Mouse (Mus musculus): Measurements from ENCODE around the gene Nup62. TPM values are rescaled to one million over a fixed set of nuclear protein-coding genes. Genes with fewer than 3 reads are reported as not detected.
A peak's percentile ranks its signal among the peaks of the same experiment; 100 is the strongest.

The Nup62 gene
- polyA plus RNA-seq, 1 experiment from 2014 or later: 66.9 TPM

DNA sequence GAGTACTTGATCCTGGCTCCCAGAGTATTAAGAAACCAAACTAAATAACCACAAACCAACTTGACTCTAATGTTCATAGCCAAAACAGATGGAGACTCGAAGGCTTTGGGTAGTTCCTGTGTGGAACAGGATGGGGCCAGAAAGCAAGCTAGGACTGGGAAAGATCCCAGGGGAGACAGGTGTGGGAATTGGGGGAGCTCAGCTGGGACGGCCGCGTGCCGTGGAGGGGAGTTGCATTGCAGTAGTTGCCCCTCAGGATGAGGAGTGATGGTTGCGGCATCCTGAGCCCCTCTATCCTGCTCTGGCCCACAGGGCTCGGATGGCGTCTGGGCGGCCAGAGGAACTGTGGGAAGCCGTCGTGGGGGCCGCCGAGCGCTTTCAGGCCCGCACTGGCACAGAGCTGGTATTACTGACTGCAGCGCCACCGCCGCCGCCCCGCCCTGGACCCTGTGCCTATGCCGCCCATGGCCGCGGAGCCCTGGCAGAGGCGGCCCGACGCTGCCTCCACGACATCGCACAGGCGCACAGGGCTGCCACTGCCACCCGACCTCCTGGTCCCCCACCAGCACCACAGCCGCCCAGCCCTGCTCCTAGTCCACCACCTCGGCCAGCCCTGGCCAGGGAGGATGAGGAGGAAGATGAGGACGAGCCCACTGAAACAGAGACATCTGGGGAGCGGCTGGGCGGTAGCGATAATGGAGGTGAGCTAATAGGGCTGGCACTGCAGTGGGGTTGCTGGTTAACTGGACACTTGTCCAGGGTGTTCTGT, 36.6 kb downstream of the Nup62 start:
- no peak overlapping the region for H3K27ac ChIP-seq (replicated peaks; ENCODE audit: low read depth, low read length)
- H3K4me3 ChIP-seq (ENCODE audit: low read depth, low read length): no peak overlapping the region
- H3K9ac ChIP-seq (replicated peaks; ENCODE audit: low read length): no peak overlapping the region; the same call in 1 of the 2 replicates
- no peak for DNase-seq (ENCODE audit: low spot score)
- WGBS: 92% methylated on average over 29 of the region's 36 CpGs
- H3K36me3 ChIP-seq (replicated peaks; ENCODE audit: control insufficient read depth, insufficient read depth, low read depth, low read length): no peaks in the 10 kb centered on the region; the same call in 1 of the 2 replicates
- H3K4me2 ChIP-seq (ENCODE audit: low read depth, low read length): no peak overlapping the region; the same call in 1 of the 2 replicates
- no peak for ATAC-seq (replicated peaks; ENCODE audit: insufficient number of reproducible peaks, low FRiP score, low TSS enrichment, low read depth)
- H3K9me3 ChIP-seq (replicated peaks; ENCODE audit: control insufficient read depth, low read length): no peaks in the 10 kb centered on the region
- peaks cover 12% of the 10 kb centered on the region for H3K4me1 ChIP-seq (ENCODE audit: control insufficient read depth, insufficient read depth, low read length)
- no peaks in the 10 kb centered on the region for H3K27me3 ChIP-seq (ENCODE audit: control insufficient read depth, insufficient read depth, low read length)

DNA sequence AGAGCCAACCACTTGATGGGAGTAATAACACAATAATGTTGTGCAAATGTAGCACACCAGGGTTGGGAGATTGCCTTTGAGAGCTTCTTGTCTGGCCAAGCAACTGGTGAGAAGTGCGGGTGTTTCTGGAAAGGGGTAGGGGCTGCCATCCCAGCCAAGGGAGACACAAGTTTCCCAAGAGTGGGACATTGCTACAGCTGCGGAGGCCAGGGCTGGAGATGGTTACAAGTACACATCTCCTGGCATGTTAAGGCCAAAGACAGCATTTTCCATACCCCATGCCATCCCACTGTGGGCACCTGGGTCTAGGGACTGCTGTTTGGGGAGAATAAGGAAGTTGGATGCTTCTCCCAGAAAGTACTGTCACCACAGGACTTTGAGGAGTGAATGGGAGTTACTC, 37.2 kb downstream of the Nup62 start:
- DNase-seq (ENCODE audit: low spot score): no peak
- Histone ChIP-seq H3K27me3 (ENCODE audit: control insufficient read depth, insufficient read depth, low read length) (no peaks in the 10 kb centered on the region), H3K4me1 (ENCODE audit: control insufficient read depth, insufficient read depth, low read length) (peaks cover 8% of the 10 kb centered on the region), H3K4me3 (ENCODE audit: low read depth, low read length) (no peak overlapping the region), H3K9ac (replicated peaks; ENCODE audit: low read length) (no peak overlapping the region), H3K27ac (replicated peaks; ENCODE audit: low read depth, low read length) (no peak overlapping the region), H3K36me3 (replicated peaks; ENCODE audit: control insufficient read depth, insufficient read depth, low read depth, low read length) (no peaks in the 10 kb centered on the region; the same call in 1 of the 2 replicates), H3K4me2 (ENCODE audit: low read depth, low read length) (no peak overlapping the region), H3K9me3 (replicated peaks; ENCODE audit: control insufficient read depth, low read length) (no peaks in the 10 kb centered on the region)
- ATAC-seq (replicated peaks; ENCODE audit: insufficient number of reproducible peaks, low FRiP score, low TSS enrichment, low read depth): no peak
- 93% methylated on average over 2 of the region's 2 CpGs for WGBS

DNA sequence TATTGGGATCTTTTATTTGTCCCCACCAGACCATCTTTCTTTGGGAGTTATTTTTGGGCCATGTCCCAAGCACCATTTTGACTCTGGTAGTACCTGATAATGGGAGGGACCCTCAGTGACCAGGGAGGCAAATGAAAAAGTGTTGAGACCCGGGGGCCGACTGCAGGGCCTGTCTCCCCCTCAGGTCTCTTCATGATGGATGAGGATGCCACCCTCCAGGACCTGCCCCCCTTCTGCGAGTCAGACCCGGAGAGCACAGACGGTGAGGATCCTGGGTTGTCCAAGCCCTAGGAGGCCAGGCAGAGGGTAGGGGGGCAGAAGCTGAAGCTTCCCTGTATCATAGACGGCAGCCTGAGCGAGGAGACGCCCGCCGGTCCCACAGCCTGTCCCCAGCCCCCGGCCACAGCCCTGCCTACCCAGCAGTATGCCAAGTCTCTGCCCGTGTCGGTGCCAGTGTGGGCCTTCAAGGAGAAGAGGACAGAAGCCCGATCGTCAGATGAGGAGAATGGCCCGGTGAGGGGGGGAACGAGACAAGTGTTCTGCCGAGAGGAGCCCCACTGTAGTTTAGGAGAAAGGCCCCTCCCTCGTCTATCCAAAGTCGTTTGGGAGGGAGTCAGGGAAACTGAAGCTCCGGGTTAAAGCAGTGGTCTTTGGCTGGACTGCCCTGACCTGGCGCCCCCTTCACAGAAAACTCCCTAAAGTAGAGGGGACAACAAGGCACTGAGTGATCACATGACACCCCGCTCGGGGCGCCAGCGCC, 37.9 kb downstream of the Nup62 start:
- H3K4me3 ChIP-seq (ENCODE audit: low read depth, low read length): peak overlapping the region; percentile 47
- H3K9ac ChIP-seq (replicated peaks; ENCODE audit: low read length): peak overlapping the region; percentile 70
- ATAC-seq (replicated peaks; ENCODE audit: insufficient number of reproducible peaks, low FRiP score, low TSS enrichment, low read depth) (no peak), DNase-seq (ENCODE audit: low spot score) (no peak)
- H3K9me3 ChIP-seq (replicated peaks; ENCODE audit: control insufficient read depth, low read length): no peaks in the 10 kb centered on the region
- H3K27ac ChIP-seq (replicated peaks; ENCODE audit: low read depth, low read length): peak overlapping the region; percentile 81
- 34% methylated on average over 26 of the region's 26 CpGs for WGBS
- no peaks in the 10 kb centered on the region; the same call in 1 of the 2 replicates for H3K36me3 ChIP-seq (replicated peaks; ENCODE audit: control insufficient read depth, insufficient read depth, low read depth, low read length)
- peak overlapping the region; percentile 87 for H3K4me2 ChIP-seq (ENCODE audit: low read depth, low read length)
- H3K27me3 ChIP-seq (ENCODE audit: control insufficient read depth, insufficient read depth, low read length): no peaks in the 10 kb centered on the region
- peaks cover 8% of the 10 kb centered on the region for H3K4me1 ChIP-seq (ENCODE audit: control insufficient read depth, insufficient read depth, low read length)

- H3K4me3 ChIP-seq (ENCODE audit: low read depth, low read length): peak overlapping the region; percentile 47
- ATAC-seq (replicated peaks; ENCODE audit: insufficient number of reproducible peaks, low FRiP score, low TSS enrichment, low read depth) (peak; percentile 42), DNase-seq (ENCODE audit: low spot score) (peak; percentile 83)
- H3K4me1 ChIP-seq (ENCODE audit: control insufficient read depth, insufficient read depth, low read length): peaks cover 8% of the 10 kb centered on the region
- H3K9ac ChIP-seq (replicated peaks; ENCODE audit: low read length): peak overlapping the region; percentile 70
- H3K36me3 ChIP-seq (replicated peaks; ENCODE audit: control insufficient read depth, insufficient read depth, low read depth, low read length): no peaks in the 10 kb centered on the region; the same call in 1 of the 2 replicates
- peak overlapping the region; percentile 87 for H3K4me2 ChIP-seq (ENCODE audit: low read depth, low read length)
- no peaks in the 10 kb centered on the region for H3K9me3 ChIP-seq (replicated peaks; ENCODE audit: control insufficient read depth, low read length)
- under 1% methylated on average over 45 of the region's 45 CpGs for WGBS
- H3K27ac ChIP-seq (replicated peaks; ENCODE audit: low read depth, low read length): peak overlapping the region; percentile 81
- no peaks in the 10 kb centered on the region for H3K27me3 ChIP-seq (ENCODE audit: control insufficient read depth, insufficient read depth, low read length)
These were observed 38.6 kb downstream of the Nup62 start for GRCm38 (mm10) chr7:44854356-44855031.

DNA sequence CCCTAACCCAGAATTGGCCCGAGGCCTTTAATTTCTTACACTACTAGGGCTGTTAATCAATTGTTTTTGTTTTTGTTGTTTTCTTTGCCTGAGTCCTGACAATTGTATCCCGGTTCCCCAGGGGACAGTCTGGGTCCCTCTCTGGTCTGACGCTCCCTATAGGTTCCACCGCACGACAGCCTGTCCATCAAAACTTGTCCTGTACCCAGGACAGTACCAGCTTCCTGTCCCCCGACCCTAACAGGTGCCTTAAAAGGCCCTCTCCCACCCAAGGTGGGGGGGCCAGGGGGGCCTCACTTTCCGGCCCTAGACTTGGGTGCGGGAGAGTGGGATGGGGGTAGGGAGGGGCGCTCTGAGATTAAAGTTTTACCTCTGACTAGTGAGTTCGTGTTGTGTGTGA, 39.1 kb downstream of the Nup62 start:
- peak overlapping the region; percentile 70 for H3K9ac ChIP-seq (replicated peaks; ENCODE audit: low read length)
- WGBS: 41% methylated on average over 10 of the region's 10 CpGs
- H3K27me3 ChIP-seq (ENCODE audit: control insufficient read depth, insufficient read depth, low read length): no peaks in the 10 kb centered on the region
- H3K9me3 ChIP-seq (replicated peaks; ENCODE audit: control insufficient read depth, low read length): no peaks in the 10 kb centered on the region
- no peaks in the 10 kb centered on the region; the same call in 1 of the 2 replicates for H3K36me3 ChIP-seq (replicated peaks; ENCODE audit: control insufficient read depth, insufficient read depth, low read depth, low read length)
- H3K4me1 ChIP-seq (ENCODE audit: control insufficient read depth, insufficient read depth, low read length): peaks cover 8% of the 10 kb centered on the region
- peak overlapping the region; percentile 81 for H3K27ac ChIP-seq (replicated peaks; ENCODE audit: low read depth, low read length)
- no peak for ATAC-seq (replicated peaks; ENCODE audit: insufficient number of reproducible peaks, low FRiP score, low TSS enrichment, low read depth)
- H3K4me2 ChIP-seq (ENCODE audit: low read depth, low read length): peak overlapping the region; percentile 87
- peak overlapping the region; percentile 47 for H3K4me3 ChIP-seq (ENCODE audit: low read depth, low read length)
- no peak for DNase-seq (ENCODE audit: low spot score)

GRCm38 (mm10) chr7:44856265-44856916, 40.5 kb downstream of the Nup62 start:
- Histone ChIP-seq H3K36me3 (replicated peaks; ENCODE audit: control insufficient read depth, insufficient read depth, low read depth, low read length) (no peaks in the 10 kb centered on the region; the same call in 1 of the 2 replicates), H3K27me3 (ENCODE audit: control insufficient read depth, insufficient read depth, low read length) (no peaks in the 10 kb centered on the region), H3K4me3 (ENCODE audit: low read depth, low read length) (peak overlapping the region; percentile 73), H3K9ac (replicated peaks; ENCODE audit: low read length) (no peak overlapping the region), H3K27ac (replicated peaks; ENCODE audit: low read depth, low read length) (0 out of 2 replicates have a peak overlapping the region, but pooled peaks have one; percentile 63), H3K4me1 (ENCODE audit: control insufficient read depth, insufficient read depth, low read length) (peaks cover 8% of the 10 kb centered on the region), H3K4me2 (ENCODE audit: low read depth, low read length) (peak overlapping the region; percentile 90), H3K9me3 (replicated peaks; ENCODE audit: control insufficient read depth, low read length) (no peaks in the 10 kb centered on the region)
- 65% methylated on average over 9 of the region's 9 CpGs for WGBS
- no peak for ATAC-seq (replicated peaks; ENCODE audit: insufficient number of reproducible peaks, low FRiP score, low TSS enrichment, low read depth)
- no peak for DNase-seq (ENCODE audit: low spot score)

DNA sequence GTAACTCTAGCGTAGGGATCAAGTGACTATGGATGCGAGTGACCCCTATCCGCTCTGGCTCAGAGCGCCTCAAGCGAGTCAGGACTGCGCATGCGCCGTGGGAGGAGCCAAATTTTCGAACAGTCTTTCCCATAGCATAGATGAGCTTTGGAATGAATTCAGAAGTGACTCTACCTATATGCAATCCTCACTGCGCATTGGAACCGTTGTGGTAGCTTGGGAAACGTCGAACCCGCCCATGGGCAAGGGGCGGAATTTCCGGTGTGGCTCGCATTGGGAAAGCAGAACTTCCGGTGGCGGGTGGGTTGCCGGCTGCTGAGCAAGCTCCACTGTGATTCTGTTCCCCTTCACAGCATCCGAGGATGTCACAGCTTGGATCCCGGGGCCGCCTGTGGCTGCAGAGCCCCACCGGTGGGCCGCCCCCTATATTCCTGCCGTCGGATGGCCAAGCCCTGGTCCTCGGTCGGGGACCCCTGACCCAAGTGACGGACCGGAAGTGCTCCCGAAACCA, 41.2 kb downstream of the Nup62 start, which contains the start of gene Pnkp:
Pnkp (plus strand) TSS at position 98 of the 511 bp plus-strand sequence.
- Histone ChIP-seq H3K9ac (replicated peaks; ENCODE audit: low read length) (peak within 1 kb of the TSS; percentile 87), H3K4me1 (ENCODE audit: control insufficient read depth, insufficient read depth, low read length) (peaks cover 8% of the 10 kb centered on the region), H3K4me3 (ENCODE audit: low read depth, low read length) (peak within 1 kb of the TSS; percentile 73), H3K27me3 (ENCODE audit: control insufficient read depth, insufficient read depth, low read length) (no peaks in the 10 kb centered on the region), H3K4me2 (ENCODE audit: low read depth, low read length) (peak within 1 kb of the TSS; percentile 90), H3K9me3 (replicated peaks; ENCODE audit: control insufficient read depth, low read length) (no peaks in the 10 kb centered on the region), H3K36me3 (replicated peaks; ENCODE audit: control insufficient read depth, insufficient read depth, low read depth, low read length) (no peaks in the 10 kb centered on the region; the same call in 1 of the 2 replicates), H3K27ac (replicated peaks; ENCODE audit: low read depth, low read length) (peak within 1 kb of the TSS; percentile 63)
- DNase-seq (ENCODE audit: low spot score) (peak; percentile 92), ATAC-seq (replicated peaks; ENCODE audit: insufficient number of reproducible peaks, low FRiP score, low TSS enrichment, low read depth) (peak; percentile 30; the same call in 1 of the 2 replicates)
- under 1% methylated on average over 32 of the region's 32 CpGs for WGBS
